Mouse (Mus musculus) stomach, adult 2 months (tissue): ENCODE measurements around the gene 9030612E09Rik. TPM values are rescaled to one million over a fixed set of nuclear protein-coding genes. Genes with fewer than 3 reads are reported as not detected.

ENCODE experiments used
- polyA plus RNA-seq: library from polyadenylated mRNA; depleted of rRNA; stranded (reverse); fragments of >200 nt; gene quantifications from 2 replicates; pipeline ENCODE4 v1.2.3, GENCODE M21; 2012; rRNA removed

9030612E09Rik gene
- polyA plus RNA-seq, result 0.26 and 0.31 TPM in 2 replicates

DNA sequence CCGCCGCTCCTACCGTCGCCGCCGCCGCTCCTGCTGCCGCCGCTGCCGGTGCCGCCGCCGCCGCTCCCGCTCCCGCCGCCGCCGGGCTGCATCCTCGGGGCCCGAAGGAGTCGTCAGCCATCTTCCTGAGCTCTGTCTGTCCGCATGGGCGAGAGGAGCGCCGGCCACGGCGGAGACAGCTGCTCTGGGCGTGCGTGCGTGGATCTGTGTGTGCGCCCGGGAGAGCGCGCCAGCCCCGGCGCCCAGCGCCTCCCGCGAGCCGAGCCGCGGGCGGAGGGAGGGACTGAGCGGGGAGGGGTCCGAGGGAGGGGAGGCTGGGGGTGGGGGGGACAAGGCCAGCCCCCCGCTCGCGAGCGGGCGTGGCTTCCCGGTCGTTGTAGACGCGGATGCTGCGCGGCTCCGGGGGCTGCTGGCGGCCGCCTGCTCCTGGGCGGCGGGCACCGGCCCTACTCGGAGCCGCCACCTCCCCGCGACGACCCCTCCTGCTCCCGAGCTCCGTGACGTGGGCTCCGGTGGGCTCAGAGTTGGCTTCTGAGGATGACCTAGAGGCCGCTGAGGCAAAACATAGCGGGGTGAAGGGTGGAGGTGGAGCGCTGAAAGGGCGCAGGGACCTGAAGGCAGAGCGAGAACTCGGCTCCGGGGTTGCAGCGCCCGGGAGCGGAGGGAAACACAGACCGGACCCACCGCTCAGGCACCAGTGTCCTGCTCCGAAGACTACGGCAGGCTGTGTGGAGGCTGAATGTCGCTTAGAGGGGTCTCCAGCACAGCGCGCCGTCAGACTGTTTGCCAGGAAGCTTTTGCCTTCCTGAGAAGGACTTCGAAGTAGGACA lies at the start of gene 9030612E09Rik, which contains the start of gene Sobp:
Gene 9030612E09Rik (plus strand): TSS at position 379 of the 830 bp plus-strand sequence.
Gene Sobp (minus strand): TSS at position 205 of the 830 bp plus-strand sequence.

DNA sequence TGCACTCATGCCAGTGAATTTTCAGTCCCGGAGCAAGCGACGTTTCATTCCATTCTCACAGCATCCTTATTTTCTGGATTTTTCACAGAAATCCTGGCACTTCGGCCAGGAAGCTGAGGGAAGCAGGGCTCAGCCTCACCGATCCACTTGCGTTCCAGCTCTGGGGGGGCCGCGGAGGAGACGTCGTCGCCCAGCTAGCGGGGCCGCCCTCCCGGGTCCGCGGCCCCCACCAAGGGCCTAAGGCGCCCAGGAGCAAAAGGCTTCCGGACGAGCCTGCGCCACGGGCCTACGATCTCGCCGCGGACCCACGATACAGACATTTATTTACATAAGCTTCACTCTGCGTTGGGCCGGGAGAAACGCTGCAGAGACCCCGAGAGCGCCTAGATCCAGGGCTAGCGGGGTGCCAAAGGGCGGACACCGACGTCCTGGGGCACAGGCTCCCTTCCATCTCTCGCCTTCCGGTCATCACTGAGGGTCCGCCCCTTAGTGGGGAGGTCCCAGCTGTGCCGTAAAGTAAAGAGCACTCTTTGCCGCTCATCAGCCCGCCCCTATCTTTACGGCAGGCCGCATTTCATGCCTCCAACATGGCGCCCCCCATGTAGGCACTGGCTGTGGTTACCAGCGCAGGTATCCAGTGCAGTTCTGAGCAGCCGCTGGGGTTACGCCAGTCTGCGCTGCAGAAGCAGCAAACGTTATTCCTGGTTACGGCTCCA lies 46.6 kb downstream of the 9030612E09Rik start, which contains the start of gene Pdss2:
Gene Pdss2 (plus strand): TSS at position 577 of the 716 bp plus-strand sequence.

Other genes starting within 250 kb of the 9030612E09Rik start
- gene Sobp, start 174 bp upstream of the 9030612E09Rik start, polyA plus RNA-seq, result 0.85 and 1.2 TPM in 2 replicates
- gene Pdss2, start 46.8 kb downstream of the 9030612E09Rik start, polyA plus RNA-seq, result 7.0 and 7.5 TPM in 2 replicates